Mouse (Mus musculus) C2C12 (cell line): ENCODE measurements around the gene Efcab6.

Experiments used
- CEBPB ChIP-seq: IDR thresholded peaks from one replicate; pipeline ENCODE4 v1.6.1; 2011; ENCODE audit warnings: low read depth, mild to moderate bottlenecking, control low read depth, moderate library complexity
- CTCF ChIP-seq: IDR thresholded peaks from one replicate; pipeline ENCODE4 v1.5.1; 2011; ENCODE audit not compliant: control insufficient read depth, insufficient read depth, insufficient read length
- FOSL1 ChIP-seq: IDR thresholded peaks from one replicate; pipeline ENCODE4 v1.8.0; 2011; ENCODE audit warnings: mild to moderate bottlenecking, low read length; ENCODE audit not compliant: poor library complexity, insufficient read depth, severe bottlenecking
- MAX ChIP-seq: IDR thresholded peaks from one replicate; pipeline ENCODE4 v1.6.1; 2011; ENCODE audit warnings: mild to moderate bottlenecking, control low read depth
- MYOD1 ChIP-seq: IDR thresholded peaks from one replicate; pipeline ENCODE4 v1.6.1; 2011; ENCODE audit warnings: low read depth; ENCODE audit not compliant: control insufficient read depth, insufficient read length
- MYOG ChIP-seq: IDR thresholded peaks from one replicate; pipeline ENCODE4 v1.6.1; 2011; ENCODE audit not compliant: control insufficient read depth, insufficient read length; ENCODE audit errors: extremely low read depth
- USF1 ChIP-seq: IDR thresholded peaks from one replicate; pipeline ENCODE4 v1.6.1; 2011; ENCODE audit warnings: low read depth, mild to moderate bottlenecking, control low read depth, moderate library complexity

DNA sequence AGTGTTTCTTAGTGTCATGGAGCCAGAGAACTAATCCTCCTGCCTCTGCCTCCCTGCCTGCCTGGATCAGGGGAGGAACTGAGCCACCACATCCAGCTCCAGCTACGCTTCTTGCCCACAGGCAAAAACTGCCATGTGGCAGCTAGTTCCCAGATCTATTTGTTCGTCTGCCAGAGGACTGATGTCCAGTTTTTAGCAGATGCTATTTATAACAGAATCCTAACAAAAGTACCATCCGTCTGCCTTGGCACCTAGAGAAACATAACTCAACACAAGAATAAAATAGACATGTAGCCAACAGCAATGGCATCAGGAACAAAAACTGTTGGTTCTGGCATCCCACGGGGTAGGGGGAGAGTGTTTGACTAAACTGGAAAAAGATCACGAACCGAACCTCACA is 6.3 kb downstream of the Efcab6 start:
- no peak for TF ChIP-seq CTCF
- no peak for TF ChIP-seq USF1
- no peak for TF ChIP-seq MAX
- no peak for TF ChIP-seq MYOG
- TF ChIP-seq FOSL1, result no peak
- TF ChIP-seq MYOD1, result no peak
- TF ChIP-seq CEBPB, result no peak
